Mouse (Mus musculus) G1E (cell line): ENCODE results near the gene Erc2. TPM values are rescaled to one million over a fixed set of nuclear protein-coding genes. Genes with fewer than 3 reads are reported as not detected.

ENCODE experiments used
- ATAC-seq: 2 replicates; pipeline ENCODE4 v1.8.0; 2016; ENCODE audit warnings: mild to moderate bottlenecking; ENCODE audit not compliant: insufficient number of reproducible peaks, poor library complexity, low FRiP score, severe bottlenecking; ENCODE audit errors: extremely low read depth
- DNase-seq: peaks from one replicate; pipeline ENCODE4 v3.0.0; 2012; ENCODE audit warnings: low spot score
- H3K27me3 ChIP-seq: 2 replicates; pipeline ENCODE4 v1.6.1; 2012; ENCODE audit warnings: mild to moderate bottlenecking, low read length, inconsistent platforms; ENCODE audit not compliant: insufficient read depth
- H3K36me3 ChIP-seq: replicated peaks from 2 replicates; pipeline ENCODE3; 2012; ENCODE audit warnings: mild to moderate bottlenecking, inconsistent platforms
- H3K4me1 ChIP-seq: 2 replicates; pipeline ENCODE4 v1.6.1; 2012; ENCODE audit warnings: low read depth, low read length, inconsistent platforms, mixed read lengths; ENCODE audit not compliant: insufficient read depth
- H3K4me3 ChIP-seq: 2 replicates; pipeline ENCODE4 v1.5.1; 2012; ENCODE audit warnings: low read depth, mild to moderate bottlenecking, inconsistent platforms, low read length, moderate library complexity, mixed read lengths
- H3K9me3 ChIP-seq: replicated peaks from 2 replicates; pipeline ENCODE4 v1.6.1; 2012; ENCODE audit warnings: inconsistent platforms
- CTCF ChIP-seq: IDR thresholded peaks from 2 replicates; pipeline ENCODE4 v1.5.1; 2012; ENCODE audit warnings: low read depth, low read length, inconsistent platforms, mixed read lengths
- GATA1 ChIP-seq: IDR thresholded peaks from 2 replicates; pipeline ENCODE4 v1.6.1; 2012; ENCODE audit warnings: borderline replicate concordance, low read length, inconsistent platforms, mixed read lengths
- GATA2 ChIP-seq: IDR thresholded peaks from 2 replicates; pipeline ENCODE4 v1.6.1; 2012; ENCODE audit warnings: low read depth, low read length, inconsistent platforms, borderline replicate concordance
- POLR2AphosphoS5 ChIP-seq: IDR thresholded peaks from 2 replicates; pipeline ENCODE4 v1.6.1; 2012; ENCODE audit warnings: low read depth, low read length, inconsistent platforms; ENCODE audit not compliant: insufficient replicate concordance
- TAL1 ChIP-seq: conservative IDR thresholded peaks from 2 replicates; pipeline ENCODE4 v1.6.1; 2012; ENCODE audit warnings: low read depth, low read length, inconsistent platforms, mixed read lengths
- polyA plus RNA-seq: library from polyadenylated mRNA; stranded (reverse); fragments of >175 nt; gene quantifications from 2 replicates; pipeline ENCODE4 v1.2.3, GENCODE M21; 2012
- total RNA-seq, 2 experiments: library from RNA; stranded (forward) in 1 of 2; stranded (reverse) in 1 of 2; fragments of 200-1000 nt in 1 of 2; fragments of >200 nt in 1 of 2; fragmentation: Nextera tagmentation in 1 of 2; gene quantifications; 2 replicates each; pipeline ENCODE4 v1.2.3; 2014 to 2017

Erc2 gene
- total and polyA plus RNA-seq, 3 experiments: 0.49 TPM; not detected in 2

DNA sequence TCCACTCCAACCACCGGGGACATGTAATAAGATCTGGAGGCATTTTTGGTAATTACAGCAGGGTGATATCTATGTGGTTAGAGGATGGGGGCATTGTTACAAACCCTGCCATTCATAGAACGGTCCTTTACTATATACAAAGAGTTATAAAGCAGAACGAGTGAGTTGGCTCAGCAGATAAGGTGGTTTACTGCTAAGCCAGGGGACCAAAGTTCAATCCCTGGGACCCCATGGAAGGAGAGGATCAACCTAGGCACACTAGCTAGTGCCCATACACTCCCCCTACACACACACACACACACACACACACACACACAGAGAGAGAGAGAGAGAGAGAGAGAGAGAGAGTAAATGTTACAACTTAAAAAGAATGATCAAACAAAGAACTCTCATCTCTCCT lies 835.2 kb downstream of the Erc2 start:
- H3K4me1 ChIP-seq: no peaks in the 10 kb centered on the region
- H3K36me3 ChIP-seq: no peaks in the 10 kb centered on the region
- H3K27me3 ChIP-seq: no peaks in the 10 kb centered on the region
- DNase-seq (no peak), ATAC-seq (no peak)
- no peak overlapping the region for H3K4me3 ChIP-seq
- no peak for TF ChIP-seq GATA1
- TF ChIP-seq CTCF: no peak
- TF ChIP-seq POLR2AphosphoS5: no peak
- no peak for TF ChIP-seq TAL1
- TF ChIP-seq GATA2: no peak
- H3K9me3 ChIP-seq: peaks cover 31% of the 10 kb centered on the region

DNA sequence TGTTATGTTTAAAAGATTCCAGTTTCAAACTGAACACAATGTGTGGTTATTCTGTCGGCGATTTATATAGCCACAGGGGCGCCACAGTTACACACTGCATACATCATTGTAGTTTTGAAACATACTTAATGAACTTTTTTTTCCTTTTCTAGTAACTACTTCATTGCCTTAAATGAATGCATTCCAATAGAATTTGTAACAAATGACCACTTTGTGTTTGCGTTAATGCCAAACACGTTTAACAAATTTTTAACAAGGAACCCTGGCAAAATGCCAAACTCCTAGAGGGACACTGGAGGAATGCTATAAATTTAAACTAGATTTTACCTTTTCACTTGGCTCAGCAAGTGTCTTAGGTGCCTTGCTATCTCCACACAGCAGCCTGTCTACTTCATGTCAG lies 845.7 kb downstream of the Erc2 start:
- DNase-seq: no peak
- TF ChIP-seq GATA1 (no peak), POLR2AphosphoS5 (no peak), TAL1 (no peak), GATA2 (no peak), CTCF (no peak)
- Histone ChIP-seq H3K4me3 (no peak overlapping the region), H3K4me1 (no peaks in the 10 kb centered on the region), H3K9me3 (peaks cover 26% of the 10 kb centered on the region), H3K27me3 (no peaks in the 10 kb centered on the region), H3K36me3 (no peaks in the 10 kb centered on the region)
- no peak for ATAC-seq

DNA sequence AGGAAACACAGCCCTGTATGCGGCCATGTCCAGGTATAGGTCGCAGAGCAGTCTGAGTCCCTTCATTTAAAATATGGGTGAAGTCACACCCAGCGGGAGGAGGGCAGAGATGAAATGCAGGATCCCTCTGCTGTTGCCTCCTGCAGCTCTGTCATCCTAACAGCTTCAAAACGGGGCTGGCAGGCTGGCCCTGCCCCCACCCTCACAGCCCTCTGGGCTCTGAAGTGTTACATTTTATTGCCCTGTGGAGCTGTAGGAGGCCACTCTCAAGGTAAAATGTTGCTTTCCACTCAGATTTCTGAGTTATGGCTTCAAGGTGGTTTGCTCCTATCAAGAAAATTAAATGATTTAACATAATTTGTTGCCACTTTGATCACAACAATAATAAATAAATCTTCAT lies 847.5 kb downstream of the Erc2 start:
- no peak overlapping the region for H3K4me3 ChIP-seq
- DNase-seq: no peak
- H3K4me1 ChIP-seq: no peaks in the 10 kb centered on the region
- TF ChIP-seq GATA2: no peak
- no peak for ATAC-seq
- H3K27me3 ChIP-seq: no peaks in the 10 kb centered on the region
- peaks cover 33% of the 10 kb centered on the region for H3K9me3 ChIP-seq
- no peaks in the 10 kb centered on the region for H3K36me3 ChIP-seq

DNA sequence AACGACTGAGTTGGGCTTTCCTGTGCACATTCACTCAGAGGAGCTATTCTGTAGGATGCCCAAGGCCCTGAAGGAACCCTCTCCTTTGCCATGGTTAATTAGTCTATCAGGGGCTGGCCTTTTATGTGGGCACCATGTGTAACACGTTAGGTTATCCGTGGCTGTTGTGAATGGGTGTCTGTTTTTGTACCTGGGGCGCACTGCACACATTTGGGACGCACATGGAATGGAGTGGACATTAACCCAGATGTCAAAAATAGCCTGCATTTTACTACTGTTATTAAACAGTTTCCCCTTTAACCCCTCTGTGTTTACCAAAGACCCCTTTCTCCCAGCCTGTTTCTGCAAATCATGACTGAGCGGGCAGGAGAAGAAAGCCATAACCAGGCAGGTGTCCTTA lies 848.0 kb downstream of the Erc2 start:
- Histone ChIP-seq H3K4me3 (no peak overlapping the region), H3K27me3 (no peaks in the 10 kb centered on the region), H3K9me3 (peaks cover 35% of the 10 kb centered on the region), H3K4me1 (no peaks in the 10 kb centered on the region), H3K36me3 (no peaks in the 10 kb centered on the region)
- DNase-seq (no peak), ATAC-seq (no peak)
- no peak for TF ChIP-seq POLR2AphosphoS5
- TF ChIP-seq CTCF: no peak
- no peak for TF ChIP-seq GATA2
- no peak for TF ChIP-seq GATA1
- no peak for TF ChIP-seq TAL1

DNA sequence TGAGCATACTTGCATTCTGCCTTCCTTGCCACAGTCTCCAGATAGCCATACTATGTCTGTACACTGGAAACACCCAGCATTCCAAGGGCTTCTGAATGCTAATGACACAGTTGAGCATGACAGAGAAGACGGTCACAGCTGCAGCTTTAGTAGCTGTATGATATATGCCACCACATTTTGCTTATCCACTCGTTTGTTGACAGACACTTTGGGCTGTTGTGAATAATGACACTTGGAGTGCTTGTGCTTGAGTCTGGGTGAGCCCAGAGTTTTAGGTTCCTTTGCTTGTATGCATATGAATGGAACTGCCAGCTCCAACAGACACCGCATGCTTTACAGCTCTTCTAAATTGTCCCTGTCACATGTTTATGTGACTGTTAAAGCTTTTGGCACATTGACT lies 852.8 kb downstream of the Erc2 start:
- ATAC-seq: no peak
- DNase-seq: no peak
- Histone ChIP-seq H3K36me3 (no peaks in the 10 kb centered on the region), H3K4me1 (no peaks in the 10 kb centered on the region), H3K9me3 (peaks cover 27% of the 10 kb centered on the region), H3K27me3 (no peaks in the 10 kb centered on the region), H3K4me3 (no peak overlapping the region)
- TF ChIP-seq GATA2 (no peak), POLR2AphosphoS5 (no peak), TAL1 (no peak), GATA1 (no peak), CTCF (no peak)

DNA sequence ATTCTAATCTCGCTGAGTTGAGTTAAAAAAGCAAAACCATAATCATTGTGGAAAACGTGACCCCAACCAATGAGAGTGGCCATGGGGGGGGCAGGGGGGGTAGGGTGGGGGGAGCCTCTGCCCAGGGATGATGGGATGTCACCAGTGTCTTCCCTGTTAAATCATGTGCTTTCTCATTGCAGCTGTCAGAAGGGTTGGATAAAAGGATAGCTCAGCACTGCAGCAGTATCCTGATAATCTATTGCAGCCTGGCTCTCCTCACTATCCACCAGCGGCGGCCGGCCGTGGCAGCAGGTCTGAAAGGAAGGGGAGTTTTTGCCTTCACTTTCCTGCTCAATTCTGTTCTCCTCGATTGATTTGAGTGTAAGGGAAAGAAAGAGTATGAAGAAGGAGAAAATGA lies 853.2 kb downstream of the Erc2 start:
- no peak for DNase-seq
- peaks cover 24% of the 10 kb centered on the region for H3K9me3 ChIP-seq
- no peaks in the 10 kb centered on the region for H3K4me1 ChIP-seq
- H3K27me3 ChIP-seq: no peaks in the 10 kb centered on the region
- no peak for TF ChIP-seq CTCF
- no peak for TF ChIP-seq GATA1
- no peak for TF ChIP-seq POLR2AphosphoS5
- no peak for TF ChIP-seq GATA2
- no peaks in the 10 kb centered on the region for H3K36me3 ChIP-seq
- ATAC-seq: no peak
- H3K4me3 ChIP-seq: no peak overlapping the region

DNA sequence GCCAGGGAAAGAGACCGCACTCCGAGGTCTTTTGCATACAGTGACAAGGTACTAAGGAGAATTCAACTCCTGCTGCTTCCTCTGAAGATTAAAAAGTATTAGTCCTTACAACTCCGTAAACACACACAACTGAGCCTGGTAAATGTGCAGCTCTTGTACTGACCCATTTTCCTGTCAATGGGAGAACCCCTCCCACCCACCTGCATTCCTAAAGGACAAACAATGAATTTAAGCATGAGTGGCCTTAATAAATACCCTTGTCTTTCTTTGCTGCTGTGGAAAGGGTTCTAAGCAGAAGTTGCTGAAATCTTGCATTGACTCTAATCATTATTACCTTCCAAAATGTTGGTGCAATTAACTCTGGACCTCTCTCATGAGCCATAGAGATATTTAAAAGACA lies 854.5 kb downstream of the Erc2 start:
- Histone ChIP-seq H3K36me3 (no peaks in the 10 kb centered on the region), H3K9me3 (peaks cover 14% of the 10 kb centered on the region), H3K27me3 (no peaks in the 10 kb centered on the region), H3K4me3 (no peak overlapping the region), H3K4me1 (no peaks in the 10 kb centered on the region)
- DNase-seq (no peak), ATAC-seq (no peak)
- TF ChIP-seq GATA1: no peak
- no peak for TF ChIP-seq GATA2
- no peak for TF ChIP-seq POLR2AphosphoS5
- TF ChIP-seq CTCF: no peak
- TF ChIP-seq TAL1: no peak
